Mouse (Mus musculus) lung, embryonic 16.5 days (tissue): Measurements from ENCODE around the gene Skint6. TPM values are rescaled to one million over a fixed set of nuclear protein-coding genes. Genes with fewer than 3 reads are reported as not detected.
"Not testable (repeated sequence)": the region's sequence is repeated elsewhere in the genome, so short reads cannot be mapped to it uniquely, and the experiment has no call there.

Experiments
- ATAC-seq: fragments of 200-750 bp; cut with Nextera tagmentation; 2 replicates; pipeline ENCODE4 v1.8.0; 2017; ENCODE audit warnings: low read depth, mild to moderate bottlenecking, moderate library complexity
- H3K27ac ChIP-seq: fragments of 300-500 bp; sonication (generic); 2 replicates; pipeline ENCODE4 v1.5.1; 2014; ENCODE audit warnings: mild to moderate bottlenecking, control low read depth, low read length
- H3K27me3 ChIP-seq: fragments of 300-500 bp; sonication (generic); 2 replicates; pipeline ENCODE4 v1.6.1; 2014; ENCODE audit warnings: low read depth, low read length, mixed read lengths; ENCODE audit not compliant: control insufficient read depth, insufficient read depth
- H3K36me3 ChIP-seq: fragments of 300-500 bp; sonication (generic); 2 replicates; pipeline ENCODE4 v1.6.1; 2014; ENCODE audit warnings: low read length; ENCODE audit not compliant: control insufficient read depth, insufficient read depth
- H3K4me1 ChIP-seq: fragments of 300-500 bp; sonication (generic); replicated peaks from 2 replicates; pipeline ENCODE4 v1.6.1; 2014; ENCODE audit warnings: low read length, mixed read lengths; ENCODE audit not compliant: control insufficient read depth, insufficient read depth
- H3K4me2 ChIP-seq: fragments of 300-500 bp; sonication (generic); 2 replicates; pipeline ENCODE4 v1.6.1; 2014; ENCODE audit warnings: low read depth, low read length, control low read depth
- H3K4me3 ChIP-seq: fragments of 300-500 bp; sonication (generic); 2 replicates; pipeline ENCODE4 v1.5.1; 2014; ENCODE audit warnings: mild to moderate bottlenecking, low read length, control low read depth
- H3K9ac ChIP-seq: fragments of 300-500 bp; sonication (generic); 2 replicates; pipeline ENCODE4 v1.6.1; 2014; ENCODE audit warnings: low read length, control low read depth
- H3K9me3 ChIP-seq: fragments of 300-500 bp; sonication (generic); 2 replicates; pipeline ENCODE4 v1.6.1; 2016; ENCODE audit warnings: low read length; ENCODE audit not compliant: control insufficient read depth
- WGBS: fragments of 180-500 bp; shearing (Covaris S2); extraction: QIAGEN DNeasy Blood & Tissue Kit; methylation state at CpG from one replicate; pipeline ENCODE4 v1.1.7; 2014; 5-methylcytosine and 5-hydroxymethylcytosine counted together
- polyA plus RNA-seq: library from polyadenylated mRNA; unstranded; fragments of >200 nt; fragmentation: Nextera tagmentation; extraction: Ambion mirVana; gene quantifications from 2 replicates; pipeline ENCODE4 v1.2.1, GENCODE M21; 2015

The Skint6 gene
- polyA plus RNA-seq, result not detected in 2 replicates

- no peak for ATAC-seq
- H3K4me1 ChIP-seq, result no peaks in the 10 kb centered on the region
- no peak within 1 kb of the TSS for H3K4me3 ChIP-seq
- H3K4me2 ChIP-seq, result no peak within 1 kb of the TSS
- H3K36me3 ChIP-seq, result no peaks in the 10 kb centered on the region
- H3K9me3 ChIP-seq, result 0 out of 2 replicates have a peak, but pooled peaks cover 2% of the 10 kb centered on the region
- H3K27me3 ChIP-seq, result no peaks in the 10 kb centered on the region
- H3K9ac ChIP-seq, result no peak within 1 kb of the TSS
- 51% methylated on average over 2 of the region's 2 CpGs for WGBS
- no peak within 1 kb of the TSS for H3K27ac ChIP-seq
Observed at GRCm38 (mm10) chr4:113286873-113287272, at the start of gene Skint6. Skint6 (minus strand) TSS chr4:113286973.

DNA sequence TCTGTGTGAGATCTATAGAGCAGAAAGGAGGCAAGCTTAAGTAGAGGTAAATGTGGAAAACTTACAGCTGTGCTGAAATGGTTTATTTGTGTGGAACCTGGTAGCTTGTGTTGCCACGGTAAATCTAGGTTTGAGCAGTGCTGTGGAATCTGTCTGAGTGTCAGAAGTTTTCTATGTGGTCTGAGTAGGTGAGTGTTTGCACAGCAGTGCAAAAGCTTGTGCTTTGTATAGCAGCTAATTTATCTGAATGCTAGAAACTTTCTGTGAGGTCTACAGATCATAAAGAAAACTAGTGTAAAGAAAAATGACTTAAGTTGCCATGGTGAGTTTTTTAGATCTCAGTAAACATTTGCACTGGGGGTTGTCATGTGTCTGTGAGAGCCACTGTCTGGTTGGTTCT, 34.1 kb upstream of the Skint6 start:
- Histone ChIP-seq H3K27me3 (no peaks in the 10 kb centered on the region), H3K9me3 (no peaks in the 10 kb centered on the region), H3K4me2 (no peak overlapping the region), H3K4me1 (no peaks in the 10 kb centered on the region), H3K27ac (no peak overlapping the region), H3K36me3 (no peaks in the 10 kb centered on the region), H3K4me3 (no peak overlapping the region), H3K9ac (no peak overlapping the region)
- WGBS, result 77% methylated on average over 1 of the region's 1 CpGs
- ATAC-seq, result no peak

GRCm38 (mm10) chr4:113301773-113302473, 15.2 kb upstream of the Skint6 start:
- no peaks in the 10 kb centered on the region for H3K4me1 ChIP-seq
- 57% methylated on average over 3 of the region's 3 CpGs for WGBS
- no peak overlapping the region for H3K27ac ChIP-seq
- no peak overlapping the region for H3K4me2 ChIP-seq
- H3K4me3 ChIP-seq, result no peak overlapping the region
- H3K9me3 ChIP-seq, result no peaks in the 10 kb centered on the region
- H3K36me3 ChIP-seq, result no peaks in the 10 kb centered on the region
- H3K9ac ChIP-seq, result no peak overlapping the region
- no peak for ATAC-seq
- H3K27me3 ChIP-seq, result no peaks in the 10 kb centered on the region

GRCm38 (mm10) chr4:113263363-113264060, 23.3 kb downstream of the Skint6 start:
- no peak overlapping the region for H3K27ac ChIP-seq
- 77% methylated on average over 1 of the region's 1 CpGs for WGBS

DNA sequence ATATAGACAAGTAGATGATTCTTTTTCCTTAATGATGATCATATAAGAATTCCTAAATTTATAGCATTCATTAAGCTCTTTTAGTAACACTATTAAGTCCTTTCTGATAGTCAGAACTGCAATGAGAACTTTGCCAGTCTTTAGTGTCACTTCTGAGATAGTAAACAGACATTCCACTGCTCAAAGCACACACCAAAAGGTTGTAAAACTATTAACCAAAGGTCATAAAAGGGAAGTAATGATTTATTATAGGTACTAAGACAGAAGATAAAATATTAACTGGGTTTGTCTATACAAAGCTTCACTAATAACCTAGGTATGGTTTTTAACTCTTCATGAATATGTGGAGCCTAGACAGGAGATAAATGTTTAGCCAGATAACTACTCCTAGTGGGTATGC, 41.0 kb downstream of the Skint6 start:
- Histone ChIP-seq H3K4me3 (no peak overlapping the region), H3K27me3 (no peaks in the 10 kb centered on the region), H3K36me3 (no peaks in the 10 kb centered on the region), H3K4me2 (no peak overlapping the region), H3K27ac (no peak overlapping the region), H3K9ac (no peak overlapping the region), H3K4me1 (no peaks in the 10 kb centered on the region), H3K9me3 (peaks cover 4% of the 10 kb centered on the region; the same call in 1 of the 2 replicates)
- no peak for ATAC-seq

More at GRCm38 (mm10) chr4:113263363-113264060, 23.3 kb downstream of the Skint6 start:
- Histone ChIP-seq H3K4me1 (no peaks in the 10 kb centered on the region), H3K4me3 (no peak overlapping the region), H3K9ac (no peak overlapping the region), H3K36me3 (no peaks in the 10 kb centered on the region), H3K4me2 (no peak overlapping the region), H3K27me3 (no peaks in the 10 kb centered on the region), H3K9me3 (no peaks in the 10 kb centered on the region)
- ATAC-seq, result no peak

GRCm38 (mm10) chr4:113067621-113068020, 219.2 kb downstream of the Skint6 start:
- H3K27ac ChIP-seq, result no peak overlapping the region
- no peak for ATAC-seq
- no peak overlapping the region for H3K4me3 ChIP-seq
- no peaks in the 10 kb centered on the region for H3K36me3 ChIP-seq
- H3K4me2 ChIP-seq, result no peak overlapping the region
- H3K4me1 ChIP-seq, result no peaks in the 10 kb centered on the region
- H3K9ac ChIP-seq, result no peak overlapping the region
- 57% methylated on average over 3 of the region's 3 CpGs for WGBS
- H3K9me3 ChIP-seq, result peaks cover 5% of the 10 kb centered on the region; the same call in 1 of the 2 replicates
- H3K27me3 ChIP-seq, result no peaks in the 10 kb centered on the region

DNA sequence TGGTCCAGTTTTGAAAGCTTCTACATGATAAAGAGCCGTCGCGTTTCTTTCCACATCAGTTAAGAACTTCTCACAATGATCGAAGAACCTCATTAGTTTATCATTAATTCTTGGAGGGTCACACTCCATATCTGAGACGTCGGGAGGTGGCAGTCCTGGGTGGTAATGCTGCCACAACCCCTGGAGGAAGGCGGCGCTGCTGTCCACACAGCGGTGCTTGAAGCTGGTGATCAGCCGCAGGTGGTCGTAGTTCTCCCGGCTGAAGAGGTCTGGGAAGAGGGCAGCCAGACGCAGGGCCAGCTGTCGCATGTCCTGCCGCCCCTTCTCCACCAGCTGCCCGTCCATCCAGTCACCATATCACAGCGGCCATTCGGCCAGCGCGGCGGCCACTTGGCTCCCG, 307.6 kb downstream of the Skint6 start:
- not testable (repeated sequence) for H3K4me2 ChIP-seq, H3K4me1 ChIP-seq, H3K4me3 ChIP-seq, H3K9me3 ChIP-seq, ATAC-seq, H3K9ac ChIP-seq, H3K27ac ChIP-seq, H3K27me3 ChIP-seq, H3K36me3 ChIP-seq
- 26% methylated on average over 21 of the region's 22 CpGs for WGBS

- Histone ChIP-seq H3K9ac (no peak overlapping the region), H3K36me3 (no peaks in the 10 kb centered on the region), H3K27ac (no peak overlapping the region), H3K27me3 (no peaks in the 10 kb centered on the region), H3K4me1 (no peaks in the 10 kb centered on the region), H3K9me3 (no peaks in the 10 kb centered on the region; the same call in none of the 2 replicates), H3K4me3 (no peak overlapping the region), H3K4me2 (no peak overlapping the region)
- WGBS, result 0% methylated on average over 1 of the region's 1 CpGs
- no peak for ATAC-seq
Observed at GRCm38 (mm10) chr4:112790646-112791045, 496.1 kb downstream of the Skint6 start.

GRCm38 (mm10) chr4:112774766-112775165, 512.0 kb downstream of the Skint6 start, which contains the start of gene Skint10:
Skint10 (minus strand) TSS chr4:112774866.
- Histone ChIP-seq H3K4me2 (no peak within 1 kb of the TSS), H3K4me3 (no peak within 1 kb of the TSS), H3K36me3 (no peaks in the 10 kb centered on the region), H3K27ac (no peak within 1 kb of the TSS), H3K9me3 (peaks cover 2% of the 10 kb centered on the region; the same call in 1 of the 2 replicates), H3K9ac (no peak within 1 kb of the TSS), H3K4me1 (no peaks in the 10 kb centered on the region), H3K27me3 (no peaks in the 10 kb centered on the region)
- ATAC-seq, result no peak
- 63% methylated on average over 1 of the region's 1 CpGs for WGBS
